Mouse (Mus musculus): Measurements from ENCODE around the gene Pde10a.

DNA sequence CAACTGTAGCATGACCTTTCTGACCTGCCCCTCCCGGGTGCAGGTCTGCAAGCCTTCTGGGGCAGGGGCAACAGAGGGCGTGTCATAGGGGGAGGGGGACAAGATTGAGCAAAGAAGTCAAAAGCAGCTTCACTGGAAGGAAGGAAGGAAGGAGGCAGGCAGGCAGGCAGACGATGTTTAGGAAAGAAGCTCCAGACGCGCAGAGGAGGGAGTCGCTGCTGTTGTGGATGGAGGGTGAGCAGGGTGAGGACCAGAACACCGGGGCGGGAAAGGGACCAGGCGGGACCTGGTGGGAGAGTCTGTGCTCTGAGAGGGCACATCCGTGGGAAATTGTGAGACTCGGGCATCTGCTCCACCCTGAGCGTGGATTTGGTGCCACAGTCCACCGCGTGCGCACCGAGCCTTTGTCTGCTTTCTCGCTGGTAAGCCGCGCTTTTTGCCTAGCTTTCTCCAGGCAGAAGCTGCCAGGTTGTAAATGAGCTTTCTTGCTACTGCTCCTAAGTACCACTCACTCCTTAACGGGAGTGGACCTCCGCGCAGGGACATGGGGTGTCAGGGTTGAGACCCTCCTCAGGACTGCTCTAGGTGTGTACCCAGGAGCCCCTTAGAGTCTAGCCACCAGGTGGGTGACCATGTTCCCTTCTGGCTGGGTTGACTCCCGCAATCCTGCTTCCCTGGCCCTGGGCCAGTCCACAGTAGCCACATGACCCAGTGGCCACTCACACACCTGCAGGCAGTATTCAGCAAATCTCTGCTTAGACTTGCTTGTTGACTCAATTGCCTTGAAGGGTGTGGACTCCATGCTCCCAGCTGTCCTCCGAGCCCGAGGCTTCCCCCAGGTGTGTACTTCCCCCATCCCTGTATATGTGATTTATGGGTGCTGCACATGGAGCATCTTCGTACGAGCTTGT lies 278.0 kb downstream of the Pde10a start:
- TF ChIP-seq GATA1 (IDR thresholded peaks at IDR 0.05; ENCODE audit: borderline replicate concordance, low read length) (no peak), FLI1 (IDR thresholded peaks at IDR 0.05; ENCODE audit: low read length) (no peak)

Measured in megakaryocyte, embryonic 14.5 days (primary cell).